Mouse (Mus musculus) gastrocnemius, adult 8-10 months (tissue): ENCODE results near the gene Tcea2. TPM values are rescaled to one million over a fixed set of nuclear protein-coding genes. Genes with fewer than 3 reads are reported as not detected.

ENCODE experiments used
- DNase-seq, 2 experiments: peaks; one replicate each; pipeline ENCODE4 v3.0.0; 2022; ENCODE audit warnings: low spot score in 2 of 2
- total RNA-seq, 4 experiments: library from RNA; stranded (reverse); gene quantifications; 2 replicates each; pipeline ENCODE4 v1.2.4; 2022

The Tcea2 gene
- 1 to 10 TPM; 6.7 to 8.4 (median 7.3) TPM for total RNA-seq

- DNase-seq, result peak in 1 of 2 experiments; percentile 56
Measured at GRCm38 (mm10) chr2:181679951-181680715, at the start of gene Tcea2. TSS of gene Tcea2 (plus strand) at chr2:181680310.

- no peak for DNase-seq
Measured at GRCm38 (mm10) chr2:181632624-181633023, 47.5 kb upstream of the Tcea2 start.

GRCm38 (mm10) chr2:181635865-181636264, 44.2 kb upstream of the Tcea2 start:
- DNase-seq, result no peak

GRCm38 (mm10) chr2:181644361-181644760, 35.7 kb upstream of the Tcea2 start:
- no peak for DNase-seq

- no peak for DNase-seq
Measured at GRCm38 (mm10) chr2:181645666-181646065, 34.4 kb upstream of the Tcea2 start.

DNA sequence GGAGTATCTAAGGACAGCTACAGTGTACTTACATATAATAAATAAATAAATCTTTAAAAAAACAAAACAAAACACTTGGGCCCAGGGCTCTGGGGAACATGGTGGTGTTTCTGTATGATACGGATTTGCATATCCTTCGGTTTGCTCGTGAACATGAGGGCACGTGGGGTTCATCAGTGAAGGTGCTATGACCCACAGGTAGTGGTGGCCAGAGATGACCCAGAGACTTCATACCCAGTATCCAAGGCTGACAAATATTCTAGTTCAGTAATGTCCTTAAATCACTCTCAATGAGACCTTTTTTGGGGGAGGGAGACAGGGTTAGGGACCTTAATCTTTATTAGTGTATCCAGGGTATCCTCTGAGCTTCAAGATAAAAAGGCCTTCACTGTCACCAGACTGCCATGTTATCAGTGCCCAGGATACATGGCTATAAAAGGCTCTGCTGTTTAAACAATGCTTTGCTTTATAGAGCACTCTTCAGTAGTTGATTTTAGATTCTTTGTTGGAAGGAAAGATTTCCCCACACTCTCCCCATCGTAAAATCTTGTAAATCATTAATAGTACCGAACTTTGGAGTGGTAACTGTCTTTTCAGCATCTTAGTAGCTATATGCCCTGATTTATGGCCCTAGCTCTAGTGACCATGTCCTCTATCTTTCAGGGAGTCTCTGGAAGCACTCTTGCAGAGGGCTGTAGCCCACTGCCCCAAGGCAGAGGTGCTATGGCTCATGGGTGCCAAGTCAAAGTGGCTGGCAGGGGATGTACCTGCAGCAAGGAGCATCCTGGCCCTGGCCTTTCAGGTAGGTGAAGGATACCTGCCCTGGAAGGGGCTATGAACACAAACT, 33.3 kb upstream of the Tcea2 start:
- DNase-seq, result no peak

- DNase-seq, result no peak
Measured at GRCm38 (mm10) chr2:181648926-181649325, 31.2 kb upstream of the Tcea2 start.

DNA sequence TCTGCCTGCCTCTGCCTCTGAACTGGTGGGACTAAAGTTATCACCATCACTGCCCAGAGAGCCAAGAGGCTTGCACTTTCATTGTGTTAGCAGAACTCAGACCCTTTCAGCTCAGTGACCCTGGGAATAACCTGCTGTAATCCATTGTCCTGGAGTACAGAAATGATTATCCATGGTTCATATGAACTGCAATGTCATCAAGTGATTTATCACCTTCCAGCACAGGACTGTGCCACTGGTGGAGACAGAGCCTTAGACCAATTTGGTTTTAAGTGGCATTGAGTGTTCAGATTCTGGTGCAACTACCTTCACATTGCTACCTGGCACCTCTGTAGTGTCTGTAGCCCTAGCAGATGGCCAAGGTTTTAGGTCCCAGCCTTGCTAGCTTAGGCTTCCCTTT, 27.0 kb upstream of the Tcea2 start:
- no peak for DNase-seq

GRCm38 (mm10) chr2:181653523-181653922, 26.6 kb upstream of the Tcea2 start:
- DNase-seq, result no peak

- no peak for DNase-seq
Measured at GRCm38 (mm10) chr2:181656734-181657133, 23.4 kb upstream of the Tcea2 start, which contains the start of gene Gm29797. TSS of gene Gm29797 (plus strand) at chr2:181657034.

- no peak for DNase-seq
Measured at GRCm38 (mm10) chr2:181657441-181657840, 22.7 kb upstream of the Tcea2 start.

DNA sequence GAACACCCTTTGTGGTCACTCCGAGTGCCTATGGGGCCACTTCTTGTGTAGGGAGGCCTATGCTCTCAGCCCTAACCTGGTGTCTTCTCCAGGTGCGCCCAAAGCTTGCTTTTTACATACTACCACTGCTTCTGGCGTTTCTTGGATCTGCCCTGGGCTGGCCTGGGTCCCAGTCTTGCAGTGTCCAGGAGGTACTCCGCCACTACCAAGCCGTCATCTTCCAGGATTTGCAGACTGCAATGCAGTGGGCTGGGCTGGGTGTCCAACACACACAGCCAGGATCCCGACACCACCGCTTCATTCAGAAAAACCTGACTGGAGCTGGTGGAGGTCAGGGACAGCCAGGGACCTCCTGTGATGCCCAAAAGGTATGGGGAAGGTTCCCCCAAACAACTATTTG, 21.6 kb upstream of the Tcea2 start:
- no peak for DNase-seq

DNA sequence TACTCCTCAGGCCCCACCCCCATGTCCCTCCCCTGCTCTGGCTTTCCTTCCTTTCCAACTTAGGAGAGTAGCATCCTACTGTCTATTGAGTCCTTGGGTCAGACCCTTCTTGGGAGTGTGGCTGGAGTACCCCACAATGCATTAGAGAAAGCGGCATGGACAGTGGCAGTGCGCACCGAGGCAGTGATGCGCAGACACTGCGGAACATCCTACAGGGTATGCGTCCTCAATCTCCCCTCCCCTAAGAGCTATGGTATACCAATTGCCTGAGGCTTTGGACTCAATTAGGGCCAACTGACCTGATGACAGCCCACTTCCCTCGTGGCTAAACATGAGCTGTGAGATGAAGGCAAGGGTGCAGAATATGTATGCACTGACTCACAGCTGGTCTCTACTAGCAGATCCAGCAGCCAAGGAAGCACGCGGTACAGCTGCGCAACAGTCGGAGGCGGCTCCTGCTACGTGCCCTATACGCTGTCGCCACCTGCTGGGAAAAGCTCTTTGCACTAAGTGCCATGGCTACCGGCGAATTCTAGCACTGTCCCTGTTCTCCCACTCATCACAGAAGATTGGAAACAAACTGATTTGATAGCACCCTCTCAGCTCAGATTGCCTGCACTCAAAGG, 21.1 kb upstream of the Tcea2 start:
- peak in 1 of 2 experiments; percentile 28 for DNase-seq

DNA sequence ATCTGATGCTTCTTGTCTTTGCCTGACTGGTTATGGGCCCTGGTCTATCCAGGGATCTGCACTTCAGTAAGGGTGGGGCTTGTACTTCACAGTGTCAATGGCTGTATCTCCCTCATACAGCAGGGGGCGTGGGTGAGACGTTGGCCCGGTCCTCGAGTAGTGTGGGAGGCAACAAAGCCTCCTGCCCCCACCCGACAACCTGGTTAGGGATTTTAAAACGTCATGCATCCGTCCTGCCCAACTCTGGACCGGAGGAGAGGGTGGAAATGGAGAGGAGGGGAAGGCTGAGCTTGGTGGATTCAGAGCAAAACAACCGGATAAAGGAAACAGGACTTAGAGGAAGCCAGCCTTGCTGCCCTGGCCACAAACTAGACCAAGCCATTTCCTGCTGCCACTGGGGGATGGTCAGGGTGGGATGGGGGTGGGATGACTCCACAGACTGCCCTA, 20.5 kb upstream of the Tcea2 start:
- peak; percentile 68 to 75 for DNase-seq

- no peak for DNase-seq
Measured at GRCm38 (mm10) chr2:181662620-181663297, 17.4 kb upstream of the Tcea2 start.

- no peak for DNase-seq
Measured at GRCm38 (mm10) chr2:181663298-181663630, 16.8 kb upstream of the Tcea2 start.

- DNase-seq, result no peak
Measured at GRCm38 (mm10) chr2:181670285-181670912, 9.7 kb upstream of the Tcea2 start.

- no peak for DNase-seq
Measured at GRCm38 (mm10) chr2:181670913-181671311, 9.2 kb upstream of the Tcea2 start.

DNA sequence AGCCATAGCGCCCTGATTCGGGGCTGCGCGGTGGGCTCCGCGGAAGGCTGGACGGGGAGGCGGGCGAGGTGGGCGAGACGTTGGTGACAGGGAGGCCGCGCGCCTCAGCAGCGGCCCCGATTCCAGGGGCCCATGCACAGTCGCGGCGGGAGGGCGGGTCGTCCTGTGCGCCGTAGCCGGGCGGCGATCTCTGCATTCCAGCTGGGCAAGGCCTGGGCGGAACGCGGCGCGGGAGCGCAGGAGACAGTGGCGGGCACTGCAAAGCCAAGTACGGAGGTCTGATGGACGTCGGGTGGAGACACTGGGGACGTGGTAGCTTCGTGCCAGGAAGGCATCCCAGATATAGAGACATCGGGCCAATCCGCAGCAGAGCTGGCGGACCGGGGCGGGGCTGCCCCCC, 8.8 kb upstream of the Tcea2 start, which contains the start of gene Sox18:
Gene Sox18 (minus strand): TSS at position 315 of the 400 bp plus-strand sequence.
- peak in 1 of 2 experiments; percentile 12 for DNase-seq

DNA sequence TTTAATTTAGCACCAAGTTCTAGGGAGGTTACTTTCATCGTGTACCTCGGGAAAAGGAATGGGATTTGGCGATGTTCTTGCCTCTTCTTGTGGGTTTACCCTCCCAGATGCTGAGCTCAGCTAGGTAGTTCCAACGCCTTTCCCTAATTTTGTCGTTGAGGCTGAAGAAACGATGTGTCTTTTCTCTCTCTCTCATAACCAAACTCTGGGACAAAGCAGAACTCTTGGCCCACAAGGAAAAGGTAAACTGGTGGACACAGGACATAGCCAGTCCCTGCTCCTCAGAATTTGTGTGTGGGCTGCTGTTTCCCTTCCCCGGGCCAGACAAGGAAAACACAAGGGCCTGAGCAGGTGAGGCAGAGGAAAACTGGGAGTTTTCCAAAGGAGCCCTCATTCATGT, 8.1 kb upstream of the Tcea2 start:
- no peak for DNase-seq

GRCm38 (mm10) chr2:181673501-181673900, 6.6 kb upstream of the Tcea2 start:
- DNase-seq, result no peak
